Mouse (Mus musculus) lung, postnatal 14 days (tissue): ENCODE data around the gene Trpc4ap.
"Not testable (repeated sequence)": the region's sequence is repeated elsewhere in the genome, so short reads cannot be mapped to it uniquely, and the experiment has no call there.

ENCODE experiments used
- DNase-seq: peaks from one replicate; pipeline ENCODE4 v3.0.0; 2021

Trpc4ap gene

DNA sequence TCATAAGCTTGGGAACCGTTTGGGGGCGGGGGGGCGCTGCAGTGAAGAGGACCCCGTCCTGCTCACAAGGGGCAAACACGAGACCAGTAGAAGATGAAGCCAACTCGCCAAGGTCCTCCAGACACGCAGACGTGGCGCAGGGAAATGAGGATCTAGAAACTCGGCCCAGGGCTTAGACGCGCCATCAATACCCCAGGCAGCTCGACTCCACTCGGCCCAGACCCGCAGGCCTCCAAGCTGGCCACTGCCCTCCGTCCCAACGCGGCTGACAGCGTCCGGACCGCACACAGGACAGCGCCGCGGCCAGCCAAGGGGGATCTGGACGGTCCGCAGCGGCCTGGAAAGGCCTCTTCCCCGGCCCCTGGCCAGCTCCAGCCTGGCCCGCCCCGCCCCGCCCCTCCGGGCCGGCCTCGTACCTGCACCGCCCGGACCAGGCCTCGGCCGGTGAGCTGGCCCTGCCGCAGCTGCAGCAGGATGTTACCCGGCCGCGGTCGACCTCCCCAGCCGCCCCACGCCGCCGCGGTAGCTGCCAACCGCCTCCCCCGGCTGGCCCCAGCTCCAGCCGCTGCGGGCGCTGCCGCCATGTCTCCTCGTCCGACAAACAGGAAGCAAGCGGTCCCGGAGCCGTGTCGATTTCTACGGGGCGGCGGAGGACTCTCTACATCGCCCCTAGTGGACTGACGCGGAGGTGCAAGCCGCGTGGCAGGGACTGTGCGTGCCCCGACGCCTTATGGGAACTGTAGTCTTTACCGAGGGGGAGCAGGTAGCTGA lies at the start of gene Trpc4ap:
Gene Trpc4ap (minus strand): TSS at position 662 of the 771 bp plus-strand sequence.
- peak; percentile 98 for DNase-seq

GRCm38 (mm10) chr2:155737803-155738202 lies 45.6 kb upstream of the Trpc4ap start:
- DNase-seq = peak; percentile 5

GRCm38 (mm10) chr2:155736936-155737335 lies 44.8 kb upstream of the Trpc4ap start:
- DNase-seq = no peak

GRCm38 (mm10) chr2:155735766-155736165 lies 43.6 kb upstream of the Trpc4ap start, which contains the start of gene Gm17581:
Gene Gm17581 (minus strand): TSS chr2:155735866.
- DNase-seq = not testable (repeated sequence)

- DNase-seq = no peak
These were observed 42.9 kb upstream of the Trpc4ap start for GRCm38 (mm10) chr2:155735080-155735479.

DNA sequence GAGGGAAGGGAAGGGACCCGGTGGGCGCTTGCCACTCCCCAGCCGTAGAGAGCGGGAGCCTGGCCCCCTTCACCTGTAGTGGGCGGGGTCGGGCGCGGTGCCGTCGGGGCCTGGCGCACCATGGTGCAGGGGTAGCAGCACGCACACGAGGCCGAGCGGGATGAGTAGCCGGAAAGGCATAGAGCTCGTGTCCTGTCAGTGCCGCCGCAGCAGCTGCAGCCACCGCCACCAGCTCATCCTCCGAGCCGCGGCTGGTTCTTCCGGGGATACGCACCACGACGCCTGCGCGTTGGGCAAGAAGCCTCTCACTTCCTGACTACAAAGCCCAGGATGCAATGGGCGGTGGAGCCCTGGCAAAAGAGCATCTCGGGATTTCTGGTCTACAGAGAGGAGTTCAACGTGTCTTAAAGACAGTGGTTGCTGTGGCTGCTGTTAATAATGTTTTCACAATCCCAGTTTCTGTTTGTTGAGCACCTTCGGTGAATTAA lies 37.0 kb upstream of the Trpc4ap start, which contains the start of gene Edem2:
Gene Edem2 (minus strand): TSS at position 318 of the 488 bp plus-strand sequence.
- DNase-seq = peak; percentile 93

- DNase-seq = no peak
These were observed 36.6 kb upstream of the Trpc4ap start for GRCm38 (mm10) chr2:155728742-155729141.

- DNase-seq = no peak
These were observed 35.7 kb upstream of the Trpc4ap start for GRCm38 (mm10) chr2:155727764-155728395.

- DNase-seq = no peak
These were observed 34.1 kb upstream of the Trpc4ap start for GRCm38 (mm10) chr2:155726302-155726701.

GRCm38 (mm10) chr2:155724526-155724925 lies 32.3 kb upstream of the Trpc4ap start:
- DNase-seq = no peak

GRCm38 (mm10) chr2:155724036-155724435 lies 31.9 kb upstream of the Trpc4ap start:
- DNase-seq = no peak

GRCm38 (mm10) chr2:155720585-155720984 lies 28.4 kb upstream of the Trpc4ap start:
- no peak for DNase-seq

GRCm38 (mm10) chr2:155717082-155717990 lies 25.2 kb upstream of the Trpc4ap start:
- DNase-seq = no peak

DNA sequence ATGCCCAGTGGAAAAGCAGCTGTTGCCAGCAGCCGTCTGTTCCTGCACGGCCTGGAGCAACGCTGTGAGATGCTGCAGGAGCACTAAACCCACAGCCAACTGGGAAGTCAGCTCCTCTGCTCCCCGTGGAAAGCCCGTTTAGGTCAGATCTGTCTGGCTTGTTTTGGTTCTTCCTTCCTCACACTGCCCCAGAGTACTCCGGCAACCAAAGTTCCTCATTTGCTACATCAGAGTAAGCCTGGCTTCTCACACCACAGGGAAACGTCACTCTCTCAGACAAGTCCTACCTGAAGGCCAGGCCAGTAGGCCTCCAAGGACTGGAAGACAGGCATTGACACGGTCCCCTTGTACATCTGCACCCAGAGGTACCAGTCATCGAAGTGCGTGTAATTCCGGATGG lies 18.4 kb upstream of the Trpc4ap start:
- DNase-seq = no peak

DNA sequence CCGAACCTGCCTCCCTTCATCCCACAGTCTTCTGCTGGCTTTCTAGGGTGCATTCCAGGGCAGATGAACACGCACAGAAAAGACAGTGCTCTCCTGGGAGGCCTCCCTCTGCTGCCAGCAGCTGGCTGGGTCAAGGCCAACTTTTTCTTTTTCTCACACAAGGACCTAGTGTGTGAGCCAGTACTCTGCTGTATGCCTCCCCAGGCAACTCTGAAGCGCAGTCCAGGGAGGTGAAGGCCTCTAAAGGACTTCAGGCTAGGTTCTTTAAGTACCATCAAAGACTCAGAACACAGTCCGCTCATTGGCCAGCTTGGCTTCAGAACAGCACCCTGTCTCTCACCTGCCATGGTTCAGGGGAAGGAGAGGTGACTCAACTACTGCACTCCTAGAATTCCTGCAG lies 15.1 kb upstream of the Trpc4ap start:
- peak; percentile 21 for DNase-seq

GRCm38 (mm10) chr2:155703630-155704029 lies 11.4 kb upstream of the Trpc4ap start:
- DNase-seq = no peak

DNA sequence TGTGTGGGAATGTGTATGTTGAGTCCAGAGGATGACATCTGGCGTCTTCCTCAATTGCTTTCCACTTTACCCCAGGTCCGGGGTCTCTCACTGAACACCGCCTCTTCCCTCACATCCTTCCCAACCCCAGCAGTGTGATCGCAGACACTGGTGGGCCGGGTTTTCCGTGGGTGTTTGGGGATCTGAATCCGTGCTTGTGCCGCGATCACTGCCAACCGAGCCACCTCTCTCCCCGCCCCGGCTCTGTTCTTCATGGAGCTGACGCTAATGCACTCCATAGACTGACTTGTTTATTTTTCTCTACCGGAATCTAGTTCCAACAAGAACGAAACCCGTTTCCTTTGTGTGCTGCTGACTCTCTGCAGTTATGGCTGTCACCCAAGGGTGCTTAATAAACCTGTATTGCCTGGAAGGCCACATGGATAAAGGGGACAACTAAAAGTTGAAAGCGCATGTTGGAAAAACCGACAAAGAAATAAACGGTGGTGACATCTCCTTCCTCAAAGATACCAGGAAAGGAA lies 9.3 kb upstream of the Trpc4ap start:
- no peak for DNase-seq

- not testable (repeated sequence) for DNase-seq
These were observed 6.3 kb upstream of the Trpc4ap start for GRCm38 (mm10) chr2:155698443-155698842.

DNA sequence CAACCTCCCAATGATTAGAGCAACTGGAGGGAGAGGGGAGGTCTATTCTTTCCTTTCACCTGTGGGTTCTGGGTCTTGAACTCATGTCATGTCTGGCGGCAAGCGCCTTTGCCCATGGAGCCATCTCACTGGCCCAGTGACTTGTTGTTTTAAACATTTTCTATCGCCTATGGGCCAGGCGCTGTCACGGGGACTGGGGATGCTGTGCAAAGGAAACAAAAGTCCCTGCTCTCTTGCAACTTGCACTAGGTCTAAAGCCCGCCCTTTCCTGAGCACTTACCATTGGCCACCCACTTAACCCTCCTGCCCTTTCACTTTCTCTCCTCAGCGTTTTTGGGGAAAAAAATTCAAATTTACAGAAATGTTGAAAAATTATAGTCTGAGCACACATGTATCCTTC lies 4.7 kb upstream of the Trpc4ap start:
- DNase-seq = no peak

- peak; percentile 93 for DNase-seq
These were observed 3.9 kb upstream of the Trpc4ap start for GRCm38 (mm10) chr2:155696091-155696558.

DNA sequence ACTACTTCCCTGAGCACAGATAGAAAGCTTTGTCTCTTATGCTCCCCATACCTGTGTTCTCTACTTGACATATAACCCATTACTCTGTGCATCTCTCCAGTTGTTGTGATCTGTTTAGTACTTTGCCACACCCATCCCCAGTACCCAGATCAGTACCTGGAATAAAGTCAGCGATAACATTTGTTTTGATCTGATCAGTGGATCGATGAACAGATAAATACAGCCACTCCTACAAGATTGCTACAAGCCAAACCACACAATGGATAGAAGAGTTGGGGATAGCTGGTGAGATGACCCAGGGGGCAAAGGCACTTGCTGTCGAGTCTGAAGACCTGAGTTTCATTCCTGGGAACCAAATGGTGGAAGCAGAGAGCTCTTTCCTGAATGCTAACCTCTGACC lies 3.1 kb upstream of the Trpc4ap start:
- DNase-seq = no peak

DNA sequence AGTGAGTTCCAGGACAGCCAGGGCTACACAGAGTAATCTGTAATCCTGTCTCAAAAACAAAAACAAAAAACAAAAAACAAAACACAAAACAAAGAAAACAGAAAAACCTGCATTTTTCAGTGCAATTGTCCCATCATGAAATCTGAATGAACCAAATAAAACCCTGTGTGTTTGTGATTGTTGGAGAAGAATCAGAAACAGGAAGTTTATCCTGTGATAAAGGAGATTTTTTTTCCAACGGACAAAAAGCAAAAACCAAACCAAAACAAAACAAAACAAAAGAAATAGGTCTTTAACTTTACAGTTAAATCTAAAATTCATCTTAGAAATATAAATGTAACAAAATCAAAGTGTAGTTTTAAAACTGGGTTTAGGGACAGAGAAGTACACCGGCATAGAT lies 2.4 kb upstream of the Trpc4ap start:
- no peak for DNase-seq

GRCm38 (mm10) chr2:155693136-155693535 lies 952 bp upstream of the Trpc4ap start:
- DNase-seq = no peak
